Mouse (Mus musculus): ENCODE measurements around the gene Banp. TPM values are rescaled to one million over a fixed set of nuclear protein-coding genes. Genes with fewer than 3 reads are reported as not detected.

The Banp gene
- polyA plus RNA-seq (2015; fragmentation: Nextera tagmentation; extraction: Ambion mirVana) = 57.5 and 60.9 TPM in 2 replicates

DNA sequence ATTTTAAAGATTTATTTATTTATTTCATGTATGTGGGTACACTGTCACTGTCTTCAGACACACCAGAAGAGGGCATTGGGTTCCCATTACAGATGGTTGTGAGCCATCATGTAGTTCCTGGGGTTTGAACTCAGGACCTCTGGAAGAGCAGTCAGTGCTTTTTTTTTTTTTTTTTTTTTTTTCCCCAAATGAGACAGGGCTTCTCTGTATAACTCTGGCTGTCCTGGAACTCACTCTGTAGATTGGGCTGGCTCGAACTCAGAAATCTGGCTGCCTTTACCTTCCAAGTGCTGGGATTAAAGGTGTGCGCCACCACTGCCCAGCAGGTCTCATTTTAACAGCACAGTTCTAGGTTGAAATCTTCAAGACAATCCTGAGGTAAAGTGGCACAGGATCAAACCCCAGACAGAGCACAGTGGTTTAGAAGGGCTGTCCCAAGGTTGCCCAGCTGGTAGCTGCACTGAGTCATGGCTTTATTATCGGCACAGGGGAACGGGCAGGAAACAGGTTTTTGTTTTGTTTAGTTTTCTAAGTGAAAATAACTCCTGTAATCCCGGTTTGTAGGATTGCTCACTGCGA lies at the start of gene Banp:
Banp (plus strand) TSS at position 529 of the 579 bp plus-strand sequence.
- H3K4me3 ChIP-seq = peak within 1 kb of the TSS; percentile 78
- WGBS = 59% methylated on average over 6 of the region's 6 CpGs
- H3K9ac ChIP-seq = peak within 1 kb of the TSS; percentile 98
- H3K36me3 ChIP-seq (ENCODE audit: poor library complexity, severe bottlenecking) = peaks cover 11% of the 10 kb centered on the region
- H3K4me1 ChIP-seq = peaks cover 54% of the 10 kb centered on the region
- H3K4me2 ChIP-seq = peak within 1 kb of the TSS; percentile 96
- no peaks in the 10 kb centered on the region for H3K27me3 ChIP-seq
- peak; percentile 0; the same call in 1 of the 2 replicates for ATAC-seq
- H3K9me3 ChIP-seq (replicated peaks) = no peaks in the 10 kb centered on the region
- peak within 1 kb of the TSS; percentile 95 for H3K27ac ChIP-seq

DNA sequence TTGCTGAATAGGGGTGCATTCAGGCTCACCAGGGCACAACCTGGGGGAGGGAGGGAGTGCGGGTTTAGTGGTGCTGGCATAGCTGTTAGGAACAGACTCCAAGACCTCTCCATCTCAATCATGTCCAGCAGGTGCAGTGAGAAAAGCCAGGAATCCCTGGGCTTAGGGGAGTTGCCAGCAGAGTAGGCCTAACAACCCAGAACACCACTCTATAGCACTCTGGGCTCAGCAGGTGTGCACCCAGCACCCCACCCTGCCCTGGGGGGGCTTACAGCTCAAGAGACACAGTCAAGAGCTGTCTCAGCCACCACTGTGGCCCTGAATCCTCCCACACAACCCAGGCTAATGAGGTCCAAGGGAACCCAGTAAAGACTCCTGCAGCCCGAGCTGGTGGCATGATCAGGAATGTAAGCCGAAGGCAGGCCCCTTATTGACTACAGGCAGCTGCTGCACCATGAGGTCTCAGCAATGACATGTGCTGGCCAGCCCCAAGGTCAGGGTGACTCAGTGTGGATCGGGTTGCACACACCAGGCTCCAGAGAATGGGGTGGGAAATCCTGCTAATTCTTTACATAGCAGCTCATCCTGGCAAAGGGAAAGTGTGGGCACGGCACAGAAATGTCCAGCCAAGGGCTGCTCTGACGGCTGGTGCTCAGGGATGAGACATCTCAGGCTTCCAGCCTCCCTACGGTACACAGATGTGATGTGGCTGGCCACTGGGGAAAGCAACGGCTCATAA lies 47.9 kb upstream of the Banp start:
- Histone ChIP-seq H3K36me3 (ENCODE audit: poor library complexity, severe bottlenecking) (no peaks in the 10 kb centered on the region), H3K9me3 (replicated peaks) (no peaks in the 10 kb centered on the region), H3K4me2 (peak overlapping the region; percentile 18; the same call in 1 of the 2 replicates), H3K27me3 (no peaks in the 10 kb centered on the region), H3K27ac (no peak overlapping the region; the same call in 1 of the 2 replicates), H3K4me1 (peaks cover 68% of the 10 kb centered on the region), H3K4me3 (no peak overlapping the region), H3K9ac (peak overlapping the region; percentile 43)
- 64% methylated on average over 8 of the region's 8 CpGs for WGBS
- ATAC-seq = no peak

DNA sequence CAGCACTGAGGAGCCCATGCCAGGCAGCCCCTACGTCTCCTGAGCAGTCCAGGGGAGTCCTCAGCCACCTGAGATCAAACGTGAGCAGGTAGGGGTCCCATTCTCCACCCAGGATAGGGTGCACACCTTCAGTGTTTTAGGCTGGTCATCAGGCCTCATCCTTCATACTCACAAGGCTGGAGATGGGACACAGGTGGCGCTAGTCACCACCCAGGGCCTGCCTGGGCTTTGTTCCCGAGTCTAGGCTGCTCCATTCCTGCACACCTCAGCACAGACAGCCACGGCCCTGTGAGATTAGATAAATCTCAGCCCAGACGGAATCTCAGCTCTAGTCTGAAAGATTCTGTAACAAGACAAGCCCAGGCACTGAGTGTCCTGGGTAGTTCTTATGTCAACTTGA lies 45.6 kb upstream of the Banp start:
- H3K27me3 ChIP-seq = peaks cover 4% of the 10 kb centered on the region; the same call in 1 of the 2 replicates
- 69% methylated on average over 6 of the region's 6 CpGs for WGBS
- H3K4me3 ChIP-seq = no peak overlapping the region
- H3K4me1 ChIP-seq = peaks cover 53% of the 10 kb centered on the region
- no peak for ATAC-seq
- peak overlapping the region; percentile 4; the same call in 1 of the 2 replicates for H3K4me2 ChIP-seq
- no peaks in the 10 kb centered on the region for H3K36me3 ChIP-seq (ENCODE audit: poor library complexity, severe bottlenecking)
- 0 out of 2 replicates have a peak overlapping the region, but pooled peaks have one; percentile 16 for H3K9ac ChIP-seq
- no peak overlapping the region for H3K27ac ChIP-seq
- no peaks in the 10 kb centered on the region for H3K9me3 ChIP-seq (replicated peaks)

DNA sequence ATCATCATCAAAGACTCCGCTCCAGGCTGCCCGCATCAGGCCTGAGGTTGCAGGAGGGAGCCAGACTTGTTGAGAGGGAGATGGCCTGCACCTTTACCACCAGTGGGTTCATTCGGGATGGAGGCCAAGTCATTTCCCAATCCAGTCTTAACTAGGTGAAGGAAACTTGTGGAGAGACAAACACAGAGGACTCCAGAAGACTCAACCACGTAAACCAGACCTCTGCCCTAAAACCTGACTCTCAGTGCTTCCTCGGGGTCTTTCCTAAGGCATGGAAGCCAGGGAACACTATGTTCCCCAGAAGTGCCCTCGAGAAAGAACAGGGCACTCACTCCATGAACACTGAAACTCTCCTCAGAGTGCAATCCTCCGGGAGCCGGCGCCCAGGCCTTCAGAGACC lies 44.6 kb upstream of the Banp start:
- Histone ChIP-seq H3K27me3 (peaks cover 8% of the 10 kb centered on the region; the same call in 1 of the 2 replicates), H3K36me3 (ENCODE audit: poor library complexity, severe bottlenecking) (no peaks in the 10 kb centered on the region), H3K27ac (no peak overlapping the region), H3K4me3 (peak overlapping the region; percentile 79; the same call in 1 of the 2 replicates), H3K9me3 (replicated peaks) (no peaks in the 10 kb centered on the region), H3K9ac (peak overlapping the region; percentile 80; the same call in 1 of the 2 replicates), H3K4me1 (peaks cover 44% of the 10 kb centered on the region), H3K4me2 (peak overlapping the region; percentile 95)
- ATAC-seq = no peak
- 86% methylated on average over 9 of the region's 9 CpGs for WGBS

- Histone ChIP-seq H3K27me3 (peaks cover 8% of the 10 kb centered on the region; the same call in 1 of the 2 replicates), H3K4me3 (peak overlapping the region; percentile 79), H3K4me2 (peak overlapping the region; percentile 95), H3K27ac (no peak overlapping the region), H3K36me3 (ENCODE audit: poor library complexity, severe bottlenecking) (no peaks in the 10 kb centered on the region), H3K9ac (peak overlapping the region; percentile 80), H3K9me3 (replicated peaks) (no peaks in the 10 kb centered on the region), H3K4me1 (peaks cover 44% of the 10 kb centered on the region)
- ATAC-seq = no peak
- WGBS = 70% methylated on average over 1 of the region's 1 CpGs
Observed at GRCm38 (mm10) chr8:121905420-121905819, 44.1 kb upstream of the Banp start.

DNA sequence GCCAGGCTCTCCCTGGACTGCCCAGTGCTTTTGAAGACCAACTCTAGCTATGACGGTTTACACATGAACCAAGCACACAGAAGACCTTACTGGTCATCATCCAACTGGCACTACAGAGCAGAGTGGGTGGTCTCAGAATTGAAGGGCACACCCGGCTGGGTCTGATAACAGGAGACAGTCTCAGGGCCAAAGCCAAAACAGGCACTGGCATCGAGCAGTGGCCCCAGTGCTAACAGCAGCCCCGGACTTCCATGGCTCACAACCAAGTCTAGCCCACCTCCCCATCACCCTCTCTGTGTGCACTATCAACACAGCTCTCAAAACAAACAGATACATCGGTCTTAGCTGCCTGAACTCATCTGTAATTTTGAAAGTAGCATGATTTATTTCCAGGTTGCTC lies 43.7 kb upstream of the Banp start:
- H3K27ac ChIP-seq = no peak overlapping the region
- H3K4me1 ChIP-seq = peaks cover 44% of the 10 kb centered on the region
- peak overlapping the region; percentile 80 for H3K9ac ChIP-seq
- H3K9me3 ChIP-seq (replicated peaks) = no peaks in the 10 kb centered on the region
- WGBS = 39% methylated on average over 5 of the region's 5 CpGs
- no peak for ATAC-seq
- H3K4me2 ChIP-seq = peak overlapping the region; percentile 95
- H3K4me3 ChIP-seq = peak overlapping the region; percentile 79
- H3K27me3 ChIP-seq = peaks cover 8% of the 10 kb centered on the region; the same call in 1 of the 2 replicates
- H3K36me3 ChIP-seq (ENCODE audit: poor library complexity, severe bottlenecking) = no peaks in the 10 kb centered on the region

DNA sequence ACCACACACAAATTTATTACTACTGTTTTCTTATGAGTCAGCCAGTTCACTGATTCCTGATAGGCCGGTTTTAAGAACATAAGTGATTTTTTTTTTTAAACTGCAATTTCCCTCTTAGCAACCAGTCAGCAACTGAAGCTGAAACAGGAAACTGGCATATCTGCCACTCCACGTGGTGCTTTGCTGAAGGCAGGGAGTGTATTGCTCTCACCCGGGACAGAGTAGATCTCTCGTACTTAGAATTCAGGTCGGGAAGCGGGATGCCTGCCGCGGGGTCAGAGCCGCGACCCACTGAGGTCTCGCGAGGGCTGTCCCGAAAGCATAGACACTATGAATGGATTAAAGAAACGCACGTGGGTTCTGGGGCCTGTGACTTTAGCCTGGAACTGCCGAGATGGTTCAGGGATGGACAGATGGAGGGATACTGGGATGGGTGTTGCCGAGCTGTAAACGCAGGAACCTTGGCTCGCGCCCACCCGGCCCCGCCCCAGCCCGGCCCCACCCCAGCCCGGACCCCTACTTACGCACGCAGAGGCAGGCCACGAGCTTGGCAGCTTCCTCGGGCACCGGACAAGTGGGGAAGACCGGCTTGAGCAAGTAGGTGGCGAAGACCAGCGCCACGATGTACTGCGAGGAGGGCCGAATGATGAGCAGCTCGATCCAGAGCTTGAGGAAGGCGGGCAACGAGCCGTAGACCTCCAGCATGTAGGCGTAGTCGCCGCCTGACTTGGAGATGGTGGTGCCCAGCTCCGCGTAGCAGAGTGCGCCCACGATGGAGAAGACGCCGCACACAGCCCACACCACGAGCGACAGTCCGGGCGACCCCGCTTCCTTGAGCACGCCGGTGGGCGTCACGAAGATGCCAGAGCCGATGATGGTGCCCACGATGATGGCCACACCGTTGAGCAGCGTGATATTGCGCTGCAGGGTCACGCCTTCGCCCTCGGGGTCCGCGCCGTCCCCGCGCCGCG lies 42.7 kb upstream of the Banp start:
- Histone ChIP-seq H3K9me3 (replicated peaks) (no peaks in the 10 kb centered on the region), H3K4me2 (peak overlapping the region; percentile 95), H3K4me1 (peaks cover 41% of the 10 kb centered on the region), H3K9ac (peak overlapping the region; percentile 80), H3K36me3 (ENCODE audit: poor library complexity, severe bottlenecking) (no peaks in the 10 kb centered on the region), H3K4me3 (peak overlapping the region; percentile 79), H3K27ac (no peak overlapping the region), H3K27me3 (peaks cover 8% of the 10 kb centered on the region; the same call in 1 of the 2 replicates)
- under 1% methylated on average over 64 of the region's 72 CpGs for WGBS
- ATAC-seq = peak; percentile 77

DNA sequence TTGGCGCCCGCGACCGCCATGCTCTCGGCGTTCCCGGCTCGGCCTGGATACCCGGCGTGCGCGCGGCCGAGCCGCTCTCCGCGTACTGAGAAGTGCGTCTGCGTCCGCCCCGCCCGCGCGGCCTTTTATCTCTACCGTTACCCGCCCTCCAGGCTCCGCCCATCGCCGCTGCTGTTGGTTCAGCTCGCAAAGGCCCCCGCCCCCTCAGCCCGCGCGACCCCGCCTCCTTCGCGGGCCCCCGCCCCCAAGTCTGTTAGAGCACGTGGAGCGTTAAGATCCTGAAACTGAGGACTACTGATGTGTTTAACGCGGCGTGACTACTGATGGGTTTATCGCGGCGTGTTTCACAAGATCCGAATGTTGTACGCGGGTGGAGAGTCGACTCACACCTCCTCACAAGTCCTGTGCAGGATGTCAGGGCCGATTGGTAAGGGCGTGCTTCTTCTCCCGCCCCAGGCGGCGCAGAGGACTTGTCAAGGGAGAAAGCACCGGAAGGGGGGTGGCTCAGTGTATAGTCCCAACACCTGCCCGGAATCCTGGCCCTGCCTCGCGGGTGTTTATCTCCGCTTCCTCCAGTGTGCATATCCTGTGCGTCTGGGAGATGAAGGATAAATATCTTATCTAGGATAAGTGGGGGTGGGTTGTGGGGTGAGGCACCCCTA lies 41.8 kb upstream of the Banp start, which contains the start of gene Slc7a5:
Slc7a5 (minus strand) TSS at position 108 of the 662 bp plus-strand sequence.
- ATAC-seq = peak; percentile 93
- no peaks in the 10 kb centered on the region for H3K9me3 ChIP-seq (replicated peaks)
- H3K4me1 ChIP-seq = peaks cover 34% of the 10 kb centered on the region
- H3K36me3 ChIP-seq (ENCODE audit: poor library complexity, severe bottlenecking) = no peaks in the 10 kb centered on the region
- under 1% methylated on average over 60 of the region's 61 CpGs for WGBS
- H3K4me2 ChIP-seq = peak within 1 kb of the TSS; percentile 95
- H3K27ac ChIP-seq = no peak within 1 kb of the TSS
- H3K9ac ChIP-seq = peak within 1 kb of the TSS; percentile 80
- peaks cover 8% of the 10 kb centered on the region; the same call in 1 of the 2 replicates for H3K27me3 ChIP-seq
- peak within 1 kb of the TSS; percentile 79 for H3K4me3 ChIP-seq

- Histone ChIP-seq H3K9me3 (replicated peaks) (no peaks in the 10 kb centered on the region), H3K27me3 (peaks cover 8% of the 10 kb centered on the region; the same call in 1 of the 2 replicates), H3K9ac (no peak overlapping the region), H3K4me2 (peak overlapping the region; percentile 95; the same call in 1 of the 2 replicates), H3K4me3 (no peak overlapping the region), H3K36me3 (ENCODE audit: poor library complexity, severe bottlenecking) (no peaks in the 10 kb centered on the region), H3K27ac (no peak overlapping the region), H3K4me1 (peaks cover 33% of the 10 kb centered on the region)
- ATAC-seq = no peak
- WGBS = 69% methylated on average over 8 of the region's 8 CpGs
Observed at GRCm38 (mm10) chr8:121908378-121909147, 41.0 kb upstream of the Banp start.

GRCm38 (mm10) chr8:121909148-121909541 lies 40.4 kb upstream of the Banp start:
- no peaks in the 10 kb centered on the region for H3K9me3 ChIP-seq (replicated peaks)
- WGBS = 66% methylated on average over 8 of the region's 8 CpGs
- H3K27me3 ChIP-seq = peaks cover 8% of the 10 kb centered on the region; the same call in 1 of the 2 replicates
- H3K27ac ChIP-seq = no peak overlapping the region
- H3K9ac ChIP-seq = no peak overlapping the region
- H3K36me3 ChIP-seq (ENCODE audit: poor library complexity, severe bottlenecking) = no peaks in the 10 kb centered on the region
- H3K4me2 ChIP-seq = no peak overlapping the region
- H3K4me3 ChIP-seq = no peak overlapping the region
- no peak for ATAC-seq
- peaks cover 27% of the 10 kb centered on the region for H3K4me1 ChIP-seq

Measured in forebrain, embryonic 13.5 days (tissue).